Mouse (Mus musculus) embryonic facial prominence, embryonic 12.5 days (tissue): ENCODE measurements around the gene Fam126a. TPM values are rescaled to one million over a fixed set of nuclear protein-coding genes. Genes with fewer than 3 reads are reported as not detected.

Experiments
- ATAC-seq: fragments of 200-750 bp; cut with Nextera tagmentation; 2 replicates; pipeline ENCODE4 v1.8.0; 2017; ENCODE audit not compliant: insufficient number of reproducible peaks, insufficient read depth, low FRiP score, low TSS enrichment
- H3K27ac ChIP-seq: fragments of 300-500 bp; sonication (generic); 2 replicates; pipeline ENCODE4 v1.5.1; 2016; ENCODE audit warnings: mild to moderate bottlenecking
- H3K27me3 ChIP-seq: fragments of 300-500 bp; sonication (generic); 2 replicates; pipeline ENCODE4 v1.6.1; 2016; ENCODE audit warnings: mild to moderate bottlenecking, moderate library complexity
- H3K36me3 ChIP-seq: fragments of 300-500 bp; sonication (generic); 2 replicates; pipeline ENCODE4 v1.6.1; 2016; ENCODE audit warnings: mild to moderate bottlenecking
- H3K4me1 ChIP-seq: fragments of 300-500 bp; sonication (generic); 2 replicates; pipeline ENCODE4 v1.6.1; 2016
- H3K4me2 ChIP-seq: fragments of 300-500 bp; sonication (generic); replicated peaks from 2 replicates; pipeline ENCODE4 v1.6.1; 2016; ENCODE audit warnings: mild to moderate bottlenecking, moderate library complexity
- H3K4me3 ChIP-seq: fragments of 300-500 bp; sonication (generic); 2 replicates; pipeline ENCODE4 v1.5.1; 2016; ENCODE audit warnings: mild to moderate bottlenecking
- H3K9ac ChIP-seq: fragments of 300-500 bp; sonication (generic); 2 replicates; pipeline ENCODE4 v1.6.1; 2016; ENCODE audit warnings: mild to moderate bottlenecking, moderate library complexity
- H3K9me3 ChIP-seq: fragments of 300-500 bp; sonication (generic); 2 replicates; pipeline ENCODE4 v1.6.1; 2016; ENCODE audit warnings: mild to moderate bottlenecking, moderate library complexity
- WGBS: fragments of 180-500 bp; shearing (Covaris S2); methylation state at CpG from one replicate; pipeline ENCODE4 v1.1.7; 2016; 5-methylcytosine and 5-hydroxymethylcytosine counted together
- polyA plus RNA-seq: library from polyadenylated mRNA; unstranded; fragments of >200 nt; fragmentation: Nextera tagmentation; extraction: Ambion mirVana; gene quantifications from 2 replicates; pipeline ENCODE4 v1.2.1, GENCODE M21; 2016

Gene Fam126a
- polyA plus RNA-seq, 1 experiment from 2014 or later, result 43.2 TPM

DNA sequence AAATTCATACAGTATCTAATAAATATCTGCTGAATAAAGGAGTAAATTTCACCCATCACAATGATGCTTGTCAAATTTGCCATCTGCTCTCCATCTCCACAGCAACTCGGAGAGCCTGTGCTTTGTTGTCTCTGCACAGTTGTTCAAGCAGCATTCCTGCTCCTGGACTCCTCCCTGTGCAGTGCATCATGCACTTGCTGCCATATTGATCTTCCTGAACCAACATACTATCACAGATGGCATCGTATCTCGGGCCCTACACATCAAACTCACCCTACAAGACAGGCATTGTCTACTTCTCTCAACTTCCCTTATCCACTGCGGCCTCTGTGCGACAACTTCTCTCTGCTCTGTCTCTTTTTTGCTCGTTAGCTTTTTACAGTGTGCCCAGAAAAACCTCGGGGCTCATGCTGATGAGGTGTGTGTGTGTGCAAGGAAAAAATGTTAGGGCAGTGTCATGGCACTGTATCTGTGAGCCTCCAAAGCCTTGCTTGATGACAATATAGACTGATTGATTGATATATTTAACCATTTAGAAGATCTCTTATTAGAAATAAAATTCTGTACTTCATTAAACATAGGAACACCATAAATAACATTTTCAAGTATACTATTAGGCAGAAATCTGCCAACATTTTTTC lies 11.7 kb downstream of the Fam126a start:
- Histone ChIP-seq H3K27me3 (no peaks in the 10 kb centered on the region), H3K27ac (no peak overlapping the region), H3K4me1 (no peaks in the 10 kb centered on the region), H3K9me3 (no peaks in the 10 kb centered on the region), H3K36me3 (no peaks in the 10 kb centered on the region), H3K4me2 (no peak overlapping the region), H3K4me3 (no peak overlapping the region), H3K9ac (no peak overlapping the region)
- WGBS, result 80% methylated on average over 7 of the region's 7 CpGs
- no peak for ATAC-seq

- Histone ChIP-seq H3K36me3 (no peaks in the 10 kb centered on the region), H3K27ac (no peak overlapping the region), H3K27me3 (no peaks in the 10 kb centered on the region), H3K4me3 (no peak overlapping the region), H3K4me2 (no peak overlapping the region), H3K9ac (no peak overlapping the region), H3K4me1 (no peaks in the 10 kb centered on the region), H3K9me3 (no peaks in the 10 kb centered on the region)
- ATAC-seq, result no peak
- WGBS, result 91% methylated on average over 1 of the region's 1 CpGs
Measured at GRCm38 (mm10) chr5:24016912-24017311, 13.6 kb downstream of the Fam126a start.

DNA sequence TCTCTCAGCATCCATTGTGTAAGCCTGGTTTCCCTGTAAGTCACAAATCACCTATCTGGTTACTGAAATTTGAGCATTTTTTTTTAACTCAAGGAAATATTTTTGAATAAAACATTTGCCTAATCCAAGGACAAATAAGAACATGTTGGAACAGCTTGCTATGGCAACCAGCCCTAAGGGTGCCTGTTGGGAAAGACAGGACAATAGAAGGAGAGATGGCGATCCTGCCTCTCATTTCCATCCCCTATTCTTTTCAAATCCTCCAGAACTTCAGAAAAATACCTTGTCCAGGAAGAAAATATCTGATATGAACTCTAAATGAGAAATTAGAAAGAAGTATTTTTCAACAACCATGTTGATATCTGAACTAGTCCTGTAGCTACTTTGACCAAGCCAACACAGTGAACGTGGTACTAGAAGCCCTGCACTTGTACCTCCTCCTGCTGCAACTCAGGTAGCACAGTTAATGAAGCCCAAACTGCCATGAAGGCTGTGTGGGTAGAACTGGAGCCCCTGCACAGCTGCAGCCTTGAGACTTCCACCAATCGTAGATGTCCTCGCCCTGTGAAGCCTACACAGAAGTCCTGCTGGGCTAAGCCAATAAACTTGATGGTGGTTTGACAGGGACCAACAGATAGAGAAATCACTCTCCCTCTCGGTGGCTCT lies 17.0 kb downstream of the Fam126a start:
- Histone ChIP-seq H3K27me3 (no peaks in the 10 kb centered on the region), H3K9ac (no peak overlapping the region), H3K9me3 (no peaks in the 10 kb centered on the region), H3K4me3 (no peak overlapping the region), H3K36me3 (no peaks in the 10 kb centered on the region), H3K4me1 (no peaks in the 10 kb centered on the region), H3K4me2 (no peak overlapping the region), H3K27ac (no peak overlapping the region)
- no peak for ATAC-seq
- WGBS, result 74% methylated on average over 5 of the region's 5 CpGs

DNA sequence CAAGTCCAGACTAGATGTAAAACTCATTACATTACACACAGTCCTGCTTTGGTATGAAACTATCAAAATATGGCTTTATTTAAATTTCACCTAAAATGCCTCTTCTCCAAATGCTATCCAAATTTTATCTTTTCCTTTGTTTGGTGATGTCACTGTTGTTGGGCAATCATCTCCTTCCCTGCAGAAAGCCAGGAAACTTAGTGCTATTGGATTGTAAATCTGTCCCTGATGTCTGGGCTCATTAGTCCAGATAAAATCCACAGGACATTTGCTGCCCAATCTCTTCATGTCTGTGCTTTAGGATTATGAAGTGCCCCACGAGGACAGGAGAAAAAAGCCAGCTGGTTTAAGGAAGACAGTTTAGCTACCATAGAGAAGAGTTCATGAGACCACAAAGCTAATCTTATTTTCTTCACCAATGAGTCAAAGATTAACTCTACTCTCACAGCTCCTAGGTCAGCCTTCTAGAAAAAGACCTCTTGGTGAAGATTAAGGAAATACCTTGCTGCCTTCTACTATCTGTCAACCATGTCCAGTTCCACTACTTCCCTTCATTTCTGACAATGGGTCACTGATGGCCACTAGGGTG lies 31.3 kb downstream of the Fam126a start:
- no peaks in the 10 kb centered on the region for H3K4me1 ChIP-seq
- no peak for ATAC-seq
- 81% methylated on average over 1 of the region's 1 CpGs for WGBS
- H3K4me3 ChIP-seq, result no peak overlapping the region
- no peak overlapping the region for H3K27ac ChIP-seq
- H3K9me3 ChIP-seq, result no peaks in the 10 kb centered on the region
- no peak overlapping the region for H3K9ac ChIP-seq
- H3K4me2 ChIP-seq, result no peak overlapping the region
- no peaks in the 10 kb centered on the region for H3K27me3 ChIP-seq
- H3K36me3 ChIP-seq, result no peaks in the 10 kb centered on the region

- Histone ChIP-seq H3K4me1 (peaks cover 17% of the 10 kb centered on the region), H3K9ac (no peak overlapping the region), H3K36me3 (no peaks in the 10 kb centered on the region), H3K27me3 (no peaks in the 10 kb centered on the region), H3K9me3 (no peaks in the 10 kb centered on the region), H3K4me2 (no peak overlapping the region), H3K4me3 (no peak overlapping the region), H3K27ac (no peak overlapping the region)
- 90% methylated on average over 5 of the region's 5 CpGs for WGBS
- ATAC-seq, result no peak
Measured at GRCm38 (mm10) chr5:23995951-23996350, 34.5 kb downstream of the Fam126a start.

DNA sequence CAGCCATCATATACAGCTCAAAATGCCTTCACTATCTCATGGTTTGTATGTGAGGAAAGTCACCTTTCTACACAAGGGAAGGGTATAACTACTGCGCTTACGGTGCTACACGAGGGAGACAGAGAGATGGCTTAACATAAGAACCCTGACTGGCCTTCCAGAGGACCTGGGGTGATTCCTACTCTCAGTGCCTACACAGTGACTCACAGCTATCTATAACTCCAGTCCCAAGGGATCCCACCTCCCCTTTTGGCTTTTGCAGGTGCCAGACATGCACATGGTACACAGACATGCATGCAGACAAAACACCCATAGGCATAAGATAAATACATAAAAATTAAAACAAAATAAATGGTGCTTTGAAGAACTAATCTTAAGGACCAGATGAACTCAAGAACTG lies 35.6 kb downstream of the Fam126a start:
- no peak overlapping the region for H3K27ac ChIP-seq
- H3K4me1 ChIP-seq, result peaks cover 20% of the 10 kb centered on the region
- WGBS, result 90% methylated on average over 3 of the region's 3 CpGs
- no peak overlapping the region for H3K4me2 ChIP-seq
- H3K9ac ChIP-seq, result no peak overlapping the region
- H3K4me3 ChIP-seq, result no peak overlapping the region
- no peaks in the 10 kb centered on the region for H3K27me3 ChIP-seq
- H3K36me3 ChIP-seq, result no peaks in the 10 kb centered on the region
- no peak for ATAC-seq
- H3K9me3 ChIP-seq, result no peaks in the 10 kb centered on the region

DNA sequence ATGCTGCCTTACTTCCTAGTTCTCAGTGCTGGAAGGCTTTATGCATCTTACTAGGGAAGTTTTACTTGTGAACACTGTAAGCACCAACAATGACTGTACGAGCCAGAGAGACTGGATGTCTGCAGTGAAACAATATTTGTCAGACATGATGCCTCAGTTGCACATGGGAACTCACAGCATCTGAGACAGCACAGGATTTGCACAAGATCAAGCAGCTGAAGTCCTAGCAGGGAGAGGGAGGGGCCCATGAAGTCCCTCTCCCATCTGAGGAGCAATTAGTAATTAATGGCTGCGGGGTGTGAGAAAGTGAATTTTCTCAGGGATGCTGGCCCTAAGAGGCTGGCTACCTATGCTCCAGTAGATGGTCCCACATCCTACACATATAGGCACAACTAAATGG lies 36.3 kb downstream of the Fam126a start:
- 77% methylated on average over 2 of the region's 2 CpGs for WGBS
- ATAC-seq, result no peak
- no peak overlapping the region for H3K4me3 ChIP-seq
- no peaks in the 10 kb centered on the region for H3K27me3 ChIP-seq
- H3K36me3 ChIP-seq, result no peaks in the 10 kb centered on the region
- H3K27ac ChIP-seq, result no peak overlapping the region
- no peak overlapping the region for H3K4me2 ChIP-seq
- H3K9me3 ChIP-seq, result no peaks in the 10 kb centered on the region
- H3K4me1 ChIP-seq, result peaks cover 22% of the 10 kb centered on the region
- no peak overlapping the region for H3K9ac ChIP-seq

- Histone ChIP-seq H3K9me3 (no peaks in the 10 kb centered on the region), H3K27me3 (no peaks in the 10 kb centered on the region), H3K4me3 (no peak overlapping the region), H3K27ac (peak overlapping the region; percentile 61), H3K36me3 (no peaks in the 10 kb centered on the region), H3K9ac (no peak overlapping the region), H3K4me1 (peaks cover 22% of the 10 kb centered on the region), H3K4me2 (no peak overlapping the region)
- no peak for ATAC-seq
- WGBS, result 11% methylated on average over 2 of the region's 2 CpGs
Measured at GRCm38 (mm10) chr5:23993553-23993894, 37.0 kb downstream of the Fam126a start.

DNA sequence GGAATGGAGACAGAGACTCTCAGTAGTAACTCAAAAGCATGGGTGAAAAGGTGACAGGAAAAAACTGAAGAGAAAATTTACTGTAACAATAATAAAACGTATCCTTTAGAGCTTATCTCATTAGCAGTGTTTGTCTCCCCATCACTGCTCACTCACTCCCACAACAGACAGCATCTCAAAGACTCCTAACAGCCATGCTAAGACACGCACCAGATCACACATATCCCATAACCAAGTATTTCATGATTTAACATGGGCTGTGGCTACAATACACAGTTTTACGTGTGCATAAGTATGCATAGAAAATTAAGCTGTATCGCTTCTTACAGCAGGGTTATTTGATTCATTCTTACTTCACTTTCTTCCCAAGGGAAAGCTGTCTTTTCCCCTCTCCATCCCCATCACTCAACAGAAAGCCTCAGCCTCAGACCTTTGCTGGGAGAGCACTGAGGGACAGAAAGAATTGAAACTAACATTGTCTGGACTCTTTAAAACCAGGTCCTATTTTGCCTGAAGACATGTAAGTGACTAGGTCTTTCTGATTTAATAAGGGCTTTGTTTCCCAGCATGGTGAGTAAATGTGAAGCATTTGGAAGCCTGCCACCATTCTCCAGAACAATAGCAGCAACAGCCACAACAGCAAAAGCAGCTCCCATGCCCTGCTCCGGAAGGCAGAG lies 37.5 kb downstream of the Fam126a start:
- WGBS, result 39% methylated on average over 5 of the region's 5 CpGs
- Histone ChIP-seq H3K4me3 (no peak overlapping the region), H3K27me3 (no peaks in the 10 kb centered on the region), H3K4me2 (no peak overlapping the region), H3K36me3 (no peaks in the 10 kb centered on the region), H3K9ac (no peak overlapping the region), H3K4me1 (peaks cover 22% of the 10 kb centered on the region), H3K9me3 (no peaks in the 10 kb centered on the region), H3K27ac (peak overlapping the region; percentile 61)
- ATAC-seq, result no peak

DNA sequence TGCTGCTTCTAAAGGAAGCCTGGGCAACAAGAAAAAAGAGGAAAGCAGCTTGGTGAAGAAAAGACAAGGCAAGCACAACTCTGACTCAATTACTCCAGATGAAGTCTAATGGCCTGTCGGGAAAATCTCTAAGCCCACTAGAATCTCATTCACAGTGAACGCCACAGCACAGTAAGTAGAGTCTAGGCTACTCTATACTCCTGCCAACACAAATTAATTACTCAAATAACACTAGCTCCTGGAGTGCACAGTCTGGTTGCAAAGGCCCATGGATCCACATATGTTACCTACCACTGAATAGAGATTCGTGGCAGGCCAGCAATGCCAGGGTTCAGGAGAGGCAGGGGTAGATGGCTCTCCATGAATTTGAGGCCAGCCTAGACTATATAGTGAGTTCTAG lies 40.5 kb downstream of the Fam126a start:
- H3K36me3 ChIP-seq, result no peaks in the 10 kb centered on the region
- no peak overlapping the region for H3K9ac ChIP-seq
- H3K4me3 ChIP-seq, result no peak overlapping the region
- no peaks in the 10 kb centered on the region for H3K9me3 ChIP-seq
- 85% methylated on average over 3 of the region's 3 CpGs for WGBS
- no peak overlapping the region for H3K4me2 ChIP-seq
- ATAC-seq, result no peak
- no peaks in the 10 kb centered on the region for H3K27me3 ChIP-seq
- H3K4me1 ChIP-seq, result peaks cover 22% of the 10 kb centered on the region
- H3K27ac ChIP-seq, result no peak overlapping the region

- Histone ChIP-seq H3K4me3 (no peak overlapping the region), H3K27me3 (no peaks in the 10 kb centered on the region), H3K27ac (no peak overlapping the region), H3K4me2 (no peak overlapping the region), H3K9me3 (no peaks in the 10 kb centered on the region), H3K36me3 (no peaks in the 10 kb centered on the region), H3K4me1 (peaks cover 11% of the 10 kb centered on the region; the same call in 1 of the 2 replicates), H3K9ac (no peak overlapping the region)
- 70% methylated on average over 10 of the region's 10 CpGs for WGBS
- no peak for ATAC-seq
Measured at GRCm38 (mm10) chr5:23987792-23988191, 42.7 kb downstream of the Fam126a start.

GRCm38 (mm10) chr5:23982081-23982480 lies 48.4 kb downstream of the Fam126a start:
- H3K4me2 ChIP-seq, result no peak overlapping the region
- no peak for ATAC-seq
- H3K27ac ChIP-seq, result no peak overlapping the region
- no peaks in the 10 kb centered on the region for H3K9me3 ChIP-seq
- WGBS, result 80% methylated on average over 1 of the region's 1 CpGs
- no peaks in the 10 kb centered on the region for H3K27me3 ChIP-seq
- H3K4me1 ChIP-seq, result no peaks in the 10 kb centered on the region
- no peak overlapping the region for H3K9ac ChIP-seq
- H3K36me3 ChIP-seq, result peaks cover 14% of the 10 kb centered on the region; the same call in 1 of the 2 replicates
- no peak overlapping the region for H3K4me3 ChIP-seq
